Mouse (Mus musculus) forebrain, embryonic 15.5 days (tissue): ENCODE measurements around the gene D630039A03Rik. TPM values are rescaled to one million over a fixed set of nuclear protein-coding genes. Genes with fewer than 3 reads are reported as not detected.

Source experiments
- ATAC-seq: fragments of 200-750 bp; cut with Nextera tagmentation; replicated peaks from 2 replicates; pipeline ENCODE4 v1.8.0; 2017; ENCODE audit warnings: mild to moderate bottlenecking, moderate TSS enrichment, moderate library complexity
- H3K27ac ChIP-seq: fragments of 300-500 bp; sonication (generic); replicated peaks from 2 replicates; pipeline ENCODE4 v1.5.1; 2015; ENCODE audit warnings: mild to moderate bottlenecking, inconsistent platforms
- H3K27me3 ChIP-seq: fragments of 300-500 bp; sonication (generic); 2 replicates; pipeline ENCODE4 v1.6.1; 2015; ENCODE audit warnings: inconsistent platforms
- H3K36me3 ChIP-seq: fragments of 300-500 bp; sonication (generic); 2 replicates; pipeline ENCODE4 v1.6.1; 2015; ENCODE audit warnings: mild to moderate bottlenecking, inconsistent platforms
- H3K4me1 ChIP-seq: fragments of 300-500 bp; sonication (generic); 2 replicates; pipeline ENCODE4 v1.6.1; 2015; ENCODE audit warnings: inconsistent platforms
- H3K4me2 ChIP-seq: fragments of 300-500 bp; sonication (generic); replicated peaks from 2 replicates; pipeline ENCODE4 v1.6.1; 2015; ENCODE audit warnings: mild to moderate bottlenecking, inconsistent platforms
- H3K4me3 ChIP-seq: fragments of 300-500 bp; sonication (generic); 2 replicates; pipeline ENCODE4 v1.5.1; 2015; ENCODE audit warnings: mild to moderate bottlenecking, inconsistent platforms
- H3K9ac ChIP-seq: fragments of 300-500 bp; sonication (generic); replicated peaks from 2 replicates; pipeline ENCODE4 v1.6.1; 2015; ENCODE audit warnings: mild to moderate bottlenecking, inconsistent platforms
- H3K9me3 ChIP-seq: fragments of 300-500 bp; sonication (generic); 2 replicates; pipeline ENCODE4 v1.6.1; 2016; ENCODE audit warnings: inconsistent platforms
- WGBS: fragments of 180-500 bp; shearing (Covaris S2); methylation state at CpG from one replicate; pipeline ENCODE4 v1.1.7; 2015; ENCODE audit warnings: mixed read lengths; 5-methylcytosine and 5-hydroxymethylcytosine counted together
- polyA plus RNA-seq: library from polyadenylated mRNA; unstranded; fragments of >200 nt; fragmentation: Nextera tagmentation; extraction: Ambion mirVana; gene quantifications from 2 replicates; pipeline ENCODE4 v1.2.1, GENCODE M21; 2015

Gene D630039A03Rik
- not detected in 2 replicates for polyA plus RNA-seq

DNA sequence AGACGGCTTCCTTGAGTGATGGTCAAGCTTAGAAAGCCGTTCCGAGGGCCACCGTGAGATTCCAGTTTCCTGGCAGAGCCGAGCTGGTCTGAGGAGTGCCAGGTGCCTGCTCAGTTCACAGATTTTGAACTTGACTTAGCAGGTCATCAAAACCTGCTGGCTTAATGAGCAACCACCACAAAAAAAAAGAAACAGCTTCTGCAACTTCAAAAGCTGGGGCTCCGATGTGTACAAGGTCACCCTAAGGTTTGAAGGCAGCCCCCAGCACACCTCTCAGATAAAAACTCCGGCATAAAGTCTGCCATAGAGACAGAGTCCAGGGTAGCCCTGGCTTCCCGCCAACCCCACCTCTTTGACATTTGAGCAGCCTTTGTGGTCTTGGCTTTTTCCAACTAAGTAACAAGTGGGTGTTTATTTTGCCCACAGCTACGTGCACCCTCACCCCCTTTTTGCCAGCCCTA lies at the start of gene D630039A03Rik:
TSS of gene D630039A03Rik (minus strand) at position 97 of the 461 bp plus-strand sequence.
- no peak within 1 kb of the TSS for H3K9ac ChIP-seq
- H3K9me3 ChIP-seq, result no peaks in the 10 kb centered on the region
- peaks cover 9% of the 10 kb centered on the region for H3K4me1 ChIP-seq
- H3K27me3 ChIP-seq, result no peaks in the 10 kb centered on the region
- no peak within 1 kb of the TSS for H3K4me3 ChIP-seq
- no peak within 1 kb of the TSS for H3K27ac ChIP-seq
- H3K36me3 ChIP-seq, result no peaks in the 10 kb centered on the region
- H3K4me2 ChIP-seq, result no peak within 1 kb of the TSS
- ATAC-seq, result no peak
- WGBS, result 24% methylated on average over 9 of the region's 9 CpGs

DNA sequence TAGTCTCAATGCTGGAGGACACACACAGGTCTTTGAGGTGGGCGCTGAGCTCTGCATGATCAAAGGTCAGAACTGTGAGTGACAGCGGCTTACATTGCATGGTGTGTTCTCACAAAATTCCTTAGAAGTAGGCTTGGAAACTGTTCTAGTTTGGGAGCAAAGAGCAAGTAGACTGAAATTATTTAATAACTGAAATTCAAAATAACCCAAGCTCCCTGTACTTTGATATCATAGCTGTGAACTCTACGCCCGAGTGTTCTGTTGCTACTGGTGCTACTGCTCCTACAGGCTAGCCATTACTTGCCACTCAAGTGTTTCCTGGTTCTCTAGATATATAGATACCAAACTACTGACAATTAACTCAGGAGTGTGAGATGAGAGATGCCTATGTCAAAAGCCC lies 49.4 kb upstream of the D630039A03Rik start:
- WGBS, result 95% methylated on average over 4 of the region's 4 CpGs
- Histone ChIP-seq H3K4me2 (no peak overlapping the region), H3K27ac (no peak overlapping the region), H3K9me3 (no peaks in the 10 kb centered on the region), H3K27me3 (no peaks in the 10 kb centered on the region), H3K36me3 (no peaks in the 10 kb centered on the region), H3K4me3 (no peak overlapping the region), H3K4me1 (no peaks in the 10 kb centered on the region), H3K9ac (no peak overlapping the region)
- no peak for ATAC-seq

DNA sequence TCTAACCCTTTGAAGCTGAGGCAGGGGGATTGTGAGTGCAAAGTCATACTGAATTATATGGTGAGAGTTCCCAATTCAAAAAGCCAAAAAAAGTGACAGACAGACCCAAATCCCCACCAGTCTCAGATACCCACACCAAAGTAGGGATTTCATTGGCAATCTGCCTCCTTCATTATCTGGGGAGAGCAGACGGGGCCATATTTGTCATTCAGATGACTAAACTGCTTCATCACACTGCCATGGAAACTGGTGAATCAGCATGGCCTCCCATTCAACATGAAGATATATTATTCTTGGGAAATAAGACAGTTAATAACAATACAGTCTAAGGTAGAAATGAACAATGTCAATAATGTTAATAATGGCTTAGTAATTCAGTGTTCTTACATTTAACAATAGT lies 48.0 kb upstream of the D630039A03Rik start:
- 27% methylated on average over 1 of the region's 1 CpGs for WGBS
- Histone ChIP-seq H3K4me1 (no peaks in the 10 kb centered on the region), H3K27me3 (no peaks in the 10 kb centered on the region), H3K36me3 (no peaks in the 10 kb centered on the region), H3K4me2 (no peak overlapping the region), H3K27ac (no peak overlapping the region), H3K9me3 (no peaks in the 10 kb centered on the region), H3K4me3 (no peak overlapping the region), H3K9ac (no peak overlapping the region)
- ATAC-seq, result no peak

DNA sequence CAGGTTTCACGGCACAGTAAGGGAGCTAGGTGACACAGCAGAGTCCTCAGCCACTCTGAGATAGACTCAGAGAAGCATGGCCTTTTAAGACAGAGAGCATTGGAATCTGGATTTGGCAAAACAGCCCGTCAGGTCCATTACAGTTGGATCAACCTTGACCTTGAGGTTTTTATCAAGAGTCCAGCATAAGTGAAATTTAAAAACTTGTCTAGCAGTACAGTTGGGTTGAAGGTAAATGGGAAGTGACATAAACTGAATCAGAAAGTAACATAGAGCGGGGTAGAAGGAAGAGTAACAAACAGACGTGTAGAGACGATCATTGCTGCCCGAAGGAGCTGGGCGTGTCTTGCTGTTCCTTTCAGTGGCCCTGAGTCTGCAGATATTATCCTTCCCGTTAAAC lies 43.0 kb upstream of the D630039A03Rik start:
- Histone ChIP-seq H3K4me3 (no peak overlapping the region), H3K36me3 (no peaks in the 10 kb centered on the region), H3K4me1 (peaks cover 21% of the 10 kb centered on the region), H3K4me2 (no peak overlapping the region), H3K27ac (no peak overlapping the region), H3K9me3 (no peaks in the 10 kb centered on the region), H3K9ac (no peak overlapping the region), H3K27me3 (no peaks in the 10 kb centered on the region)
- no peak for ATAC-seq
- WGBS, result 90% methylated on average over 8 of the region's 8 CpGs

- peaks cover 24% of the 10 kb centered on the region for H3K4me1 ChIP-seq
- H3K4me3 ChIP-seq, result no peak overlapping the region
- H3K27ac ChIP-seq, result no peak overlapping the region
- no peak for ATAC-seq
- WGBS, result 51% methylated on average over 9 of the region's 9 CpGs
- H3K9me3 ChIP-seq, result no peaks in the 10 kb centered on the region
- H3K36me3 ChIP-seq, result no peaks in the 10 kb centered on the region
- no peak overlapping the region for H3K9ac ChIP-seq
- no peak overlapping the region for H3K4me2 ChIP-seq
- H3K27me3 ChIP-seq, result no peaks in the 10 kb centered on the region
Observed at GRCm38 (mm10) chr4:57958098-57958497, 42.0 kb upstream of the D630039A03Rik start.

DNA sequence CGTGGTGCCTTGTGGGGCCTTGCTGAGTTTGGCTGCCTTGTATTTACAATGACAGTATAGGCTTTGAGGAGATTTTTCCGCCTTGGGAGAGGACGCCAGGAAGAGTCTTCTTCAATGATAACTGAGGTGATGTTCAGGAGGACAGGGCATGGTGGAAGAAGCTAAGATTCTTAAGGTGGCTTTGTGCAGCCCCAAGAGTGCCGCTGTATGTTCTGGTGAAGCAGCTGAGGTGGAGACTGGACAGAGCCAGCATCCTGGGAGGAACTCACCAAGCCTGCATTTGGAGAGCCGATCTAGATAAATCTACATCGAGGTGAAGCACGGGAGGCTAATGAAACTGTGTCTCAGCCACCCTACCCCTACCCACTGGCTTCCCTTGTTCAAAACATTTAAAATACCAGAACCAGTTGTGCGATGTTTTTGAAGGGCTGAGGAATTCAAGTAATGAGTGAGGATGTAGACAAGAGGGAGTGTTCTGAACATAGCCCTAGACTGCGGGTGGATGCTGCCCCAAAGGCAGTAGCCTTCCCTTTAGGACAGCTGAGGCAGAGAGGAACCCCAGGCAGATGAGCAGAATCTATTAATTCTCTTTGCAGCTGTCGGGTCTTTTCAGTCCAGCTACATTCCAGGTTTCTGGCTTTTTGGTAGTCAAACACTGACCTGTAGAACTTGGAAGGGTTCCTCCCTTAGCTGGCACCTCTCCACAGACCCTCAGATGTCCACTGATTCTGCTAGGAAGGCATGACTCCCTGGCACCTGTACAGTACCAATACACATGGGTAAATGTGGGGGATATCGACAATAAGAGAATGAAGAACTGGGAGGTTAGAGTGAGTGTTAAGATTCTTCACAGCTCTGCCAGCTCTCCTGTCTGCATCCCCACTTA lies 41.3 kb upstream of the D630039A03Rik start:
- 46% methylated on average over 11 of the region's 11 CpGs for WGBS
- Histone ChIP-seq H3K36me3 (no peaks in the 10 kb centered on the region), H3K4me1 (peaks cover 24% of the 10 kb centered on the region), H3K4me3 (peak overlapping the region; percentile 93), H3K27me3 (no peaks in the 10 kb centered on the region), H3K9ac (no peak overlapping the region), H3K9me3 (no peaks in the 10 kb centered on the region), H3K27ac (no peak overlapping the region), H3K4me2 (peak overlapping the region; percentile 71)
- no peak for ATAC-seq

GRCm38 (mm10) chr4:57956029-57956960 lies 40.2 kb upstream of the D630039A03Rik start, which contains the start of gene Txn1:
TSS of gene Txn1 (minus strand) at chr4:57956411.
- peaks cover 9% of the 10 kb centered on the region for H3K36me3 ChIP-seq
- peak within 1 kb of the TSS; percentile 89 for H3K27ac ChIP-seq
- WGBS, result under 1% methylated on average over 71 of the region's 71 CpGs
- peak within 1 kb of the TSS; percentile 90 for H3K9ac ChIP-seq
- H3K4me3 ChIP-seq, result peak within 1 kb of the TSS; percentile 93
- H3K27me3 ChIP-seq, result no peaks in the 10 kb centered on the region
- peak within 1 kb of the TSS; percentile 71 for H3K4me2 ChIP-seq
- H3K9me3 ChIP-seq, result no peaks in the 10 kb centered on the region
- peak; percentile 96 for ATAC-seq
- peaks cover 24% of the 10 kb centered on the region for H3K4me1 ChIP-seq

DNA sequence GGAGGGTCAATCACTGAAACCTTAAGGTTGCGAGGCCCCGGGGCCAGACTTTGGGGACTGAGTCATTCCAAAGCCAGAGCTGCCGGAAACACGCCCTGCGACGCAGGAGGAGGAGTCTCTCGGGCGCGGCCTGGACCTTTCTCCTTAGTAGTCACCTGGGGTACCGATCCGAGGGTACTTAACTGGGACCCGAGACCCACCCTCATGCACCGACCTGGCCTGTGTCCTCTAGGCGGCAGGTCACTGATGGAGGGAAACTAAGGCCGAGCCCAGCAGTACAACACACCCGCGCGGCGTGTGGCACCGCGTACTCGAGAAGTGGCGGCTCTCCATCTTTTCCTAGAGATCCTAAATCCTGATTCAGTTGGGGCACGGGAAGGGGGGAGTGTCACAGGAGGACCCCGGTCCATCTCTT lies 39.5 kb upstream of the D630039A03Rik start:
- 0% methylated on average over 25 of the region's 25 CpGs for WGBS
- Histone ChIP-seq H3K4me2 (peak overlapping the region; percentile 71), H3K9ac (peak overlapping the region; percentile 90), H3K36me3 (peaks cover 16% of the 10 kb centered on the region), H3K27ac (peak overlapping the region; percentile 89), H3K9me3 (no peaks in the 10 kb centered on the region), H3K27me3 (no peaks in the 10 kb centered on the region), H3K4me3 (peak overlapping the region; percentile 93), H3K4me1 (peaks cover 24% of the 10 kb centered on the region)
- peak; percentile 44 for ATAC-seq

GRCm38 (mm10) chr4:57954991-57955390 lies 38.9 kb upstream of the D630039A03Rik start:
- no peak for ATAC-seq
- 71% methylated on average over 8 of the region's 8 CpGs for WGBS
- peak overlapping the region; percentile 89; the same call in 1 of the 2 replicates for H3K27ac ChIP-seq

DNA sequence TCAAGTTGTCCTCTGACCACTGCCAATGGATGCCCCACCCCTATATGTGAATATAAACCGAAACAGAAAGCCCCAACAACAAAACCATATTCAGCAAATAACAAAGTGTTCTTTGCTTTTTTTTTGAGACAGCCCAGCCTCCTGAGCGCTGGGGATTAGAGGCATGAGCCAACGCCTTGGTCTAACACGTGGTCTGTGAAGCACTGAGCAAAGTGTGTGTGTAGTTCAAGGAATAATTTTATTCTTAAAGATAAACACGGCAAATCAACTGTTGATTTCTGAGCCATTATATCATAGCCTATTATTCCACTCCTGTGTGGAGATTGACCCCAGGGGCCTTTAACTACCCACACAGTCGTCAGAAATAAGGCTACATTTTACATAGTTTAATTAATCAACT lies 38.5 kb upstream of the D630039A03Rik start:
- no peaks in the 10 kb centered on the region for H3K27me3 ChIP-seq
- peak overlapping the region; percentile 71 for H3K4me2 ChIP-seq
- 56% methylated on average over 6 of the region's 6 CpGs for WGBS
- H3K4me3 ChIP-seq, result peak overlapping the region; percentile 93
- peaks cover 24% of the 10 kb centered on the region for H3K4me1 ChIP-seq
- peaks cover 26% of the 10 kb centered on the region for H3K36me3 ChIP-seq
- H3K9ac ChIP-seq, result no peak overlapping the region
- H3K9me3 ChIP-seq, result no peaks in the 10 kb centered on the region
- no peak overlapping the region for H3K27ac ChIP-seq
- no peak for ATAC-seq

More at GRCm38 (mm10) chr4:57954991-57955390, 38.9 kb upstream of the D630039A03Rik start:
- H3K4me3 ChIP-seq, result peak overlapping the region; percentile 93
- peak overlapping the region; percentile 90; the same call in 1 of the 2 replicates for H3K9ac ChIP-seq
- H3K9me3 ChIP-seq, result no peaks in the 10 kb centered on the region
- H3K36me3 ChIP-seq, result peaks cover 22% of the 10 kb centered on the region
- no peaks in the 10 kb centered on the region for H3K27me3 ChIP-seq
- H3K4me1 ChIP-seq, result peaks cover 24% of the 10 kb centered on the region
- H3K4me2 ChIP-seq, result peak overlapping the region; percentile 71

DNA sequence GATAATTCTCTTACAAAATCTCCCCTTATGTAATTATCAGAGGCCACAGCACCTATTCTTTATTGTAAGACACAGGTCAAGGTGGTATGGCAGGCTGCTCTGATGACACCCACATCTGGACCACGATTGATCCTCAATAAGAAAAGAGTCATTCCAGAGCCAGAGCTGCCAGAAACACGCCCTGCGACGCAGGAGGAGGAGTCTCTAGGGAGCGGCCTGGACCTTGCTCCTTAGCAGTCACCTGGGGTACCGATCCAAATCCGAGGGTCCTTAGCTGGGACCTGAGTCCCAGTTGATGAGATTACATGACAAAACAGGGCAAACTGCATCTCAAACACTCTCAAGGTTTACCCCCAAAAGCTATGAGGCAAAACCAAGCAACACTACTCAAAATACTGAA lies 37.7 kb upstream of the D630039A03Rik start:
- ATAC-seq, result no peak
- H3K27me3 ChIP-seq, result no peaks in the 10 kb centered on the region
- H3K27ac ChIP-seq, result no peak overlapping the region
- 95% methylated on average over 7 of the region's 7 CpGs for WGBS
- H3K4me3 ChIP-seq, result no peak overlapping the region
- peaks cover 34% of the 10 kb centered on the region for H3K36me3 ChIP-seq
- H3K9me3 ChIP-seq, result no peaks in the 10 kb centered on the region
- no peak overlapping the region for H3K4me2 ChIP-seq
- H3K4me1 ChIP-seq, result peaks cover 24% of the 10 kb centered on the region
- H3K9ac ChIP-seq, result no peak overlapping the region
